Mouse (Mus musculus) MEL (cell line): Measurements from ENCODE around the gene Ccdc183. TPM values are rescaled to one million over a fixed set of nuclear protein-coding genes. Genes with fewer than 3 reads are reported as not detected.

Experiments
- DNase-seq: peaks from one replicate; pipeline ENCODE4 v3.0.0; 2011; ENCODE audit warnings: low read depth, low spot score
- H3K27ac ChIP-seq: 2 replicates; pipeline ENCODE4 v1.5.1; 2012; ENCODE audit warnings: low read depth, mild to moderate bottlenecking, control low read depth, low read length, moderate library complexity; ENCODE audit not compliant: control insufficient read depth
- H3K27me3 ChIP-seq, 2 experiments: fragments of 150-350 bp in 1 of 2; sonication (generic) in 1 of 2; 2 replicates each; pipeline ENCODE4 v1.6.1; 2012; ENCODE audit warnings: low read length in 2 of 2, mild to moderate bottlenecking in 2 of 2, improper control_type of control experiment in 1 of 2, moderate library complexity in 1 of 2; ENCODE audit not compliant: insufficient read depth in 2 of 2, control insufficient read depth in 1 of 2
- H3K36me3 ChIP-seq, 2 experiments: 2 replicates each; pipeline ENCODE4 v1.6.1; 2012 to 2014; ENCODE audit warnings: low read length in 2 of 2, improper control_type of control experiment in 1 of 2, inconsistent platforms in 1 of 2, mild to moderate bottlenecking in 1 of 2; ENCODE audit not compliant: insufficient read depth in 2 of 2, control insufficient read depth in 1 of 2
- H3K4me1 ChIP-seq, 2 experiments: fragments of 150-350 bp in 1 of 2; sonication (generic) in 1 of 2; 2 replicates each; pipeline ENCODE4 v1.6.1; 2012; ENCODE audit warnings: low read length in 2 of 2, improper control_type of control experiment in 1 of 2, mild to moderate bottlenecking in 1 of 2; ENCODE audit not compliant: insufficient read depth in 2 of 2, control insufficient read depth in 1 of 2
- H3K4me3 ChIP-seq, 2 experiments: fragments of 150-350 bp in 1 of 2; sonication (generic) in 1 of 2; 2 replicates each; pipeline ENCODE4 v1.5.1; 2012; ENCODE audit warnings: low read depth in 2 of 2, low read length in 2 of 2, mild to moderate bottlenecking in 2 of 2, moderate library complexity in 2 of 2, control low read depth in 1 of 2, improper control_type of control experiment in 1 of 2; ENCODE audit not compliant: control insufficient read depth in 1 of 2, insufficient read depth in 1 of 2
- H3K79me2 ChIP-seq: 2 replicates; pipeline ENCODE4 v1.6.1; 2012; ENCODE audit warnings: mild to moderate bottlenecking, low read length, moderate library complexity; ENCODE audit not compliant: control insufficient read depth, poor library complexity, insufficient read depth
- H3K9ac ChIP-seq: 2 replicates; pipeline ENCODE4 v1.6.1; 2012; ENCODE audit warnings: low read depth, mild to moderate bottlenecking, control low read depth, low read length, moderate library complexity; ENCODE audit not compliant: control insufficient read depth, poor library complexity, severe bottlenecking
- H3K9me3 ChIP-seq: fragments of 150-350 bp; sonication (generic); replicated peaks from 2 replicates; pipeline ENCODE4 v1.6.1; 2012; ENCODE audit warnings: mild to moderate bottlenecking, low read length, improper control_type of control experiment, moderate library complexity; ENCODE audit not compliant: insufficient read depth
- CHD2 ChIP-seq: IDR thresholded peaks from 2 replicates; pipeline ENCODE4 v1.6.1; 2011; ENCODE audit warnings: low read length, improper control_type of control experiment
- CTCF ChIP-seq, 3 experiments: IDR thresholded peaks in 2 of 3; conservative IDR thresholded peaks in 1 of 3; 2 replicates each; pipeline ENCODE4 v1.5.1; 2011 to 2012; ENCODE audit warnings: low read length in 3 of 3, low read depth in 2 of 3, mild to moderate bottlenecking in 2 of 3, improper control_type of control experiment in 1 of 3, inconsistent platforms in 1 of 3, mixed read lengths in 1 of 3, moderate library complexity in 1 of 3; ENCODE audit not compliant: control insufficient read depth in 1 of 3, insufficient read depth in 1 of 3, poor library complexity in 1 of 3, severe bottlenecking in 1 of 3
- E2F4 ChIP-seq: IDR thresholded peaks from 2 replicates; pipeline ENCODE4 v1.6.1; 2011; ENCODE audit warnings: low read depth, low read length, improper control_type of control experiment, borderline replicate concordance
- EP300 ChIP-seq, 2 experiments: IDR thresholded peaks; 2 replicates each; pipeline ENCODE4 v1.6.1; 2011; ENCODE audit warnings: improper control_type of control experiment in 2 of 2, low read length in 2 of 2, low read depth in 1 of 2, mild to moderate bottlenecking in 1 of 2
- GABPA ChIP-seq: IDR thresholded peaks from 2 replicates; pipeline ENCODE4 v1.6.1; 2012; ENCODE audit warnings: low read depth, mild to moderate bottlenecking, inconsistent platforms, low read length, improper control_type of control experiment, moderate library complexity
- GATA1 ChIP-seq: IDR thresholded peaks from 2 replicates; pipeline ENCODE4 v1.6.1; 2011; ENCODE audit warnings: low read depth, low read length, improper control_type of control experiment
- HCFC1 ChIP-seq: IDR thresholded peaks from 2 replicates; pipeline ENCODE4 v1.6.1; 2012; ENCODE audit warnings: low read depth, mild to moderate bottlenecking, inconsistent platforms, low read length, improper control_type of control experiment, moderate library complexity
- KAT2A ChIP-seq: conservative IDR thresholded peaks from 2 replicates; pipeline ENCODE4 v1.6.1; 2012; ENCODE audit warnings: low read depth, low read length, improper control_type of control experiment, inconsistent platforms
- MAFK ChIP-seq: IDR thresholded peaks from 2 replicates; pipeline ENCODE4 v1.6.1; 2011; ENCODE audit warnings: low read depth, mild to moderate bottlenecking, low read length, improper control_type of control experiment, borderline replicate concordance
- MAX ChIP-seq: IDR thresholded peaks from 2 replicates; pipeline ENCODE4 v1.6.1; 2011; ENCODE audit warnings: low read length, improper control_type of control experiment
- MEF2A ChIP-seq: IDR thresholded peaks from 2 replicates; pipeline ENCODE4 v1.6.1; 2014; ENCODE audit warnings: low read depth, mild to moderate bottlenecking, inconsistent platforms, low read length, improper control_type of control experiment; ENCODE audit not compliant: poor library complexity, insufficient replicate concordance, severe bottlenecking; ENCODE audit errors: extremely low read depth
- MYB ChIP-seq: IDR thresholded peaks from 2 replicates; pipeline ENCODE4 v1.6.1; 2011; ENCODE audit warnings: mild to moderate bottlenecking, low read depth, low read length, improper control_type of control experiment
- MYC ChIP-seq: IDR thresholded peaks from 2 replicates; pipeline ENCODE4 v1.6.1; 2011; ENCODE audit warnings: low read depth, mild to moderate bottlenecking, low read length, improper control_type of control experiment, moderate library complexity
- NELFE ChIP-seq: IDR thresholded peaks from 2 replicates; pipeline ENCODE4 v1.6.1; 2011; ENCODE audit warnings: low read depth, low read length, improper control_type of control experiment
- POLR2AphosphoS2 ChIP-seq: IDR thresholded peaks from 2 replicates; pipeline ENCODE4 v1.6.1; 2011; ENCODE audit warnings: low read length, improper control_type of control experiment
- SMC3 ChIP-seq: IDR thresholded peaks from 2 replicates; pipeline ENCODE4 v1.6.1; 2011; ENCODE audit warnings: low read depth, low read length, improper control_type of control experiment
- TAL1 ChIP-seq: IDR thresholded peaks from 2 replicates; pipeline ENCODE4 v1.6.1; 2012; ENCODE audit warnings: mild to moderate bottlenecking, inconsistent platforms, low read length, moderate library complexity, mixed read lengths
- TBP ChIP-seq: IDR thresholded peaks from 2 replicates; pipeline ENCODE4 v1.8.0; 2011; ENCODE audit warnings: low read depth, low read length, improper control_type of control experiment
- USF1 ChIP-seq: IDR thresholded peaks from 2 replicates; pipeline ENCODE4 v1.6.1; 2014; ENCODE audit warnings: low read depth, mild to moderate bottlenecking, inconsistent platforms, low read length, improper control_type of control experiment, moderate library complexity
- ZC3H11A ChIP-seq: IDR thresholded peaks from 2 replicates; pipeline ENCODE4 v1.6.1; 2012; ENCODE audit warnings: low read depth, mild to moderate bottlenecking, inconsistent platforms, low read length, improper control_type of control experiment
- ZNF384 ChIP-seq: IDR thresholded peaks from 2 replicates; pipeline ENCODE4 v1.6.1; 2012; ENCODE audit warnings: low read depth, mild to moderate bottlenecking, inconsistent platforms, low read length, improper control_type of control experiment
- polyA plus RNA-seq, 2 experiments: library from polyadenylated mRNA; stranded (reverse) in 1 of 2; unstranded in 1 of 2; fragments of >175 nt in 1 of 2; fragments of >200 nt in 1 of 2; gene quantifications; 2 replicates each; pipeline versions ENCODE4 v1.2.1 to v1.2.4; 2012; ENCODE audit warnings: low replicate concordance in 2 of 2, low read depth in 1 of 2; ENCODE audit not compliant: insufficient read length in 2 of 2, insufficient read depth in 1 of 2, missing spikeins in 1 of 2
- total RNA-seq: library from RNA; depleted of rRNA; stranded (reverse); fragments of 300-350 nt; gene quantifications from 2 replicates; pipeline ENCODE4 v1.2.3, GENCODE M21; 2012

The Ccdc183 gene
- total and polyA plus RNA-seq, 3 experiments, result 0.04 to 0.26 TPM; not detected in 1

DNA sequence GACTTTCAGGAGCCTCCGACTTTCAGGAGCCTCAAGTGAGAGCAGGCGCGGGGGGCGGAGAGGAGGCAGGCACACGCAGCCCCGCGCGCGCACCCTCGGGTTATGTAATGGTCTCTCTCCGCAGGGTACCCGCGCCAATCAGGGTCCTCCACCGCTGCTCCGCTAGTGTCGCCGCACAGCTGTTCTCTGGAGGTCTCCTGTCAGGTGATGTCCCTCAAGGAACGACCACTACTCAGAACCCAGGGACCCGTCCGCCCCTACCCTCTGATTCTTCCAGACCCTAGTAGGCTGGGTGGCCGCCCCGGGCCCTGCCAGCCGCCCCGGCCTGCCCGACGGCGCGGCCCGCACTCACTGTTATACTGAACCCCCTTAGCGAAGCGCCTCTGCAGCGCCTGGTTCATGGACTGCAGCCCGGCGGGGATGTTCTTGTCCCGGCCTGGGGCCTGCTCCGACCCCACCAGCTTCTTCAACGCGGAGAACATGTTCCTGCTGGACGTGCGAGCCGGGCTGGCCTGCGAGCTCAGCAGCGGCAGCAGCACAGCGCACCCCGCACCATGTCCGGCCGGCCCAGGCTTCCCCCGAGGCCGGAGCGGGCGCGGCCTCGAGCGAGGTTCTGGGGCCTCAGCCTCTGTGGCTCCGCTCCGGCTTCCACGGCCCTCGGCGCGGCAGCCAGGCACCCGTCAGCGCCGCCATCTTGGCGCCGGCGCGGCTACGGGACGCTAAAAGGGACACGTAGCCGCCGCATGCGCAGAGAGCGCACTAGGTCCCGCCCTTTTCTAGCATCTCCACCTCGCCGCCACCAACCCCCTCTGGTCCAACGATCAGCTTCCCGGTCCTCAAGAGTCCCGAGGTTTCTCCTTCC, 9.5 kb downstream of the Ccdc183 start, which contains the start of gene Rabl6 (continued):
- 0 out of 2 replicates have a peak, but pooled peaks have one; percentile 64 for TF ChIP-seq MYC
- TF ChIP-seq TBP, result peak; percentile 83
- TF ChIP-seq GABPA, result peak; percentile 27; the same call in 1 of the 2 replicates
- TF ChIP-seq MAX, result peak; percentile 96
- TF ChIP-seq EP300 (IDR thresholded peaks at IDR 0.05; ENCODE audit: low read depth in 1 of 2, low read length in 2 of 2), result peak in 1 of 2 experiments; percentile 25; a peak in 1 of 4 replicates
- no peak for TF ChIP-seq MAFK
- TF ChIP-seq SMC3, result no peak

DNA sequence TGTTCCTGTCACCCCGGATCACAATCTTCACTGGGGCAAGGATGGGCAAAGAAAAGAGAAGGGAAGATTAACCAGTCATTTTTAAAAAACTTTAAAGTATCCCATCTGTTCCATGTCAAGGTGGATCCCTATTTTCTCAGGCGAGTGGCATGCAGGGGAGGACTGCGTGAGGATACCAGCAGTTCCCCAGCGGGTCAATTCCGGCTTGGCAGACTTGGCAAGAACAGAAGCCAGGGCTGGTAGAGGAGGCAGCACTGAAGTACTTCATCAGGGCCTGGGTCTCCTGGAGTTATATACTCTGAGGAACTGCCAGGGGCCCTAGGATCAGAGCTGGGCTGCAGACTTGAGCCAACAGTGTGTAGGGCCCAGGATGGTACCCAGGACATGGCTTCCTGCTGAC, 15.0 kb downstream of the Ccdc183 start:
- H3K9me3 ChIP-seq, result no peaks in the 10 kb centered on the region
- no peak overlapping the region for H3K27ac ChIP-seq
- peaks cover 0 to 11% of the 10 kb centered on the region in 2 experiments; a peak in 3 of 4 replicates for H3K4me1 ChIP-seq
- H3K36me3 ChIP-seq, result peaks cover 12 to 13% of the 10 kb centered on the region in 2 experiments; a peak in 3 of 4 replicates
- H3K27me3 ChIP-seq, result no peaks in the 10 kb centered on the region
- TF ChIP-seq CHD2 (no peak), MYB (no peak), CTCF (IDR thresholded peaks at IDR 0.05 in 2 of 3, conservative IDR thresholded peaks at IDR 0.05 in 1 of 3; ENCODE audit: control insufficient read depth in 1 of 3, insufficient read depth in 1 of 3, low read depth in 2 of 3, low read length in 3 of 3, poor library complexity in 1 of 3, severe bottlenecking in 1 of 3) (no peak), MEF2A (no peak), ZNF384 (no peak), NELFE (no peak), EP300 (IDR thresholded peaks at IDR 0.05; ENCODE audit: low read depth in 1 of 2, low read length in 2 of 2) (no peak), POLR2AphosphoS2 (no peak), GATA1 (no peak), E2F4 (no peak), TAL1 (no peak), KAT2A (no peak), ZC3H11A (no peak), HCFC1 (no peak), MAX (no peak), USF1 (no peak), MAFK (no peak)
- H3K79me2 ChIP-seq, result peaks cover 21% of the 10 kb centered on the region
- no peak overlapping the region for H3K4me3 ChIP-seq
- H3K9ac ChIP-seq, result no peak overlapping the region
- no peak for DNase-seq
